Mouse (Mus musculus): ENCODE results near the gene Exosc2. TPM values are rescaled to one million over a fixed set of nuclear protein-coding genes. Genes with fewer than 3 reads are reported as not detected.

The Exosc2 gene
- polyA plus RNA-seq, 1 experiment from 2014 or later, result 52.2 TPM

- Histone ChIP-seq H3K9me3 (replicated peaks; ENCODE audit: control insufficient read depth, low read length) (no peaks in the 10 kb centered on the region), H3K4me3 (replicated peaks; ENCODE audit: low read length) (peak overlapping the region; percentile 99), H3K4me1 (ENCODE audit: control insufficient read depth, insufficient read depth, low read length) (peaks cover 16% of the 10 kb centered on the region; the same call in 1 of the 2 replicates), H3K36me3 (ENCODE audit: control insufficient read depth, insufficient read depth, low read length) (no peaks in the 10 kb centered on the region), H3K27ac (ENCODE audit: low read length) (peak overlapping the region; percentile 96), H3K27me3 (ENCODE audit: control insufficient read depth, insufficient read depth, low read length) (no peaks in the 10 kb centered on the region), H3K4me2 (ENCODE audit: low read depth, low read length) (peak overlapping the region; percentile 90), H3K9ac (ENCODE audit: low read length) (peak overlapping the region; percentile 98)
- WGBS, result under 1% methylated on average over 12 of the region's 12 CpGs
- no peak for ATAC-seq (ENCODE audit: insufficient read depth, low FRiP score)
Observed at GRCm38 (mm10) chr2:31689045-31689444, 18.5 kb downstream of the Exosc2 start.

GRCm38 (mm10) chr2:31690063-31690462, 19.5 kb downstream of the Exosc2 start:
- no peak for ATAC-seq (ENCODE audit: insufficient read depth, low FRiP score)
- H3K4me1 ChIP-seq (ENCODE audit: control insufficient read depth, insufficient read depth, low read length), result peaks cover 16% of the 10 kb centered on the region; the same call in 1 of the 2 replicates
- no peak overlapping the region for H3K9ac ChIP-seq (ENCODE audit: low read length)
- no peaks in the 10 kb centered on the region for H3K9me3 ChIP-seq (replicated peaks; ENCODE audit: control insufficient read depth, low read length)
- no peaks in the 10 kb centered on the region for H3K27me3 ChIP-seq (ENCODE audit: control insufficient read depth, insufficient read depth, low read length)
- H3K36me3 ChIP-seq (ENCODE audit: control insufficient read depth, insufficient read depth, low read length), result no peaks in the 10 kb centered on the region
- H3K27ac ChIP-seq (ENCODE audit: low read length), result no peak overlapping the region
- peak overlapping the region; percentile 99 for H3K4me3 ChIP-seq (replicated peaks; ENCODE audit: low read length)
- H3K4me2 ChIP-seq (ENCODE audit: low read depth, low read length), result peak overlapping the region; percentile 90
- 31% methylated on average over 3 of the region's 3 CpGs for WGBS

- H3K27me3 ChIP-seq (ENCODE audit: control insufficient read depth, insufficient read depth, low read length), result no peaks in the 10 kb centered on the region
- peaks cover 9% of the 10 kb centered on the region; the same call in 1 of the 2 replicates for H3K36me3 ChIP-seq (ENCODE audit: control insufficient read depth, insufficient read depth, low read length)
- H3K9ac ChIP-seq (ENCODE audit: low read length), result no peak overlapping the region
- H3K4me1 ChIP-seq (ENCODE audit: control insufficient read depth, insufficient read depth, low read length), result no peaks in the 10 kb centered on the region
- no peak for ATAC-seq (ENCODE audit: insufficient read depth, low FRiP score)
- no peak overlapping the region for H3K27ac ChIP-seq (ENCODE audit: low read length)
- H3K4me2 ChIP-seq (ENCODE audit: low read depth, low read length), result no peak overlapping the region
- no peak overlapping the region for H3K4me3 ChIP-seq (replicated peaks; ENCODE audit: low read length)
- H3K9me3 ChIP-seq (replicated peaks; ENCODE audit: control insufficient read depth, low read length), result no peaks in the 10 kb centered on the region
Observed at GRCm38 (mm10) chr2:31698209-31698608, 27.7 kb downstream of the Exosc2 start.

GRCm38 (mm10) chr2:31700545-31701446, 30.3 kb downstream of the Exosc2 start:
- H3K27ac ChIP-seq (ENCODE audit: low read length), result peak overlapping the region; percentile 19
- no peaks in the 10 kb centered on the region for H3K9me3 ChIP-seq (replicated peaks; ENCODE audit: control insufficient read depth, low read length)
- H3K27me3 ChIP-seq (ENCODE audit: control insufficient read depth, insufficient read depth, low read length), result no peaks in the 10 kb centered on the region
- no peaks in the 10 kb centered on the region for H3K4me1 ChIP-seq (ENCODE audit: control insufficient read depth, insufficient read depth, low read length)
- WGBS, result 35% methylated on average over 7 of the region's 7 CpGs
- ATAC-seq (ENCODE audit: insufficient read depth, low FRiP score), result peak; percentile 92
- H3K4me3 ChIP-seq (replicated peaks; ENCODE audit: low read length), result no peak overlapping the region
- H3K9ac ChIP-seq (ENCODE audit: low read length), result no peak overlapping the region
- H3K4me2 ChIP-seq (ENCODE audit: low read depth, low read length), result no peak overlapping the region
- 0 out of 2 replicates have a peak, but pooled peaks cover 3% of the 10 kb centered on the region for H3K36me3 ChIP-seq (ENCODE audit: control insufficient read depth, insufficient read depth, low read length)

DNA sequence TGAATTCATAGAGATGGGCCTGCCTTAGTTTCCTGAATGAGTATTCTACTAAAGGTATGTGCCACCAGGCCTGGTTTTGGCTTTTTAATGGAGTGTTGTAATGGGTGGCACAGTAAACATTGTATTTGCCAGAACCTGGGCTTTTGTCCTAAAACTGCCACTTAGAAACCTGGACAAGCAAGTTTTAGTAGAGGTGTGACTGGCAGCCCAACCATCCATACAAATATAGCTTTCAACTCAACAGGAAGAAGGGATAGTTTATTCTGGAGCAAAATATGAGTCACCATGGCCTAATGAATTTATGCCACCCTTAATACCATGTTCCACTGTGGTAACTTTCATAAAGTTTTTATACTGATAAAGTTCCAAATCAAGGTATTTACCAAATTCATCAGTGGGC, 32.7 kb downstream of the Exosc2 start:
- H3K4me3 ChIP-seq (replicated peaks; ENCODE audit: low read length), result no peak overlapping the region
- H3K4me1 ChIP-seq (ENCODE audit: control insufficient read depth, insufficient read depth, low read length), result no peaks in the 10 kb centered on the region
- H3K36me3 ChIP-seq (ENCODE audit: control insufficient read depth, insufficient read depth, low read length), result no peaks in the 10 kb centered on the region
- no peak for ATAC-seq (ENCODE audit: insufficient read depth, low FRiP score)
- no peaks in the 10 kb centered on the region for H3K9me3 ChIP-seq (replicated peaks; ENCODE audit: control insufficient read depth, low read length)
- H3K27me3 ChIP-seq (ENCODE audit: control insufficient read depth, insufficient read depth, low read length), result no peaks in the 10 kb centered on the region
- no peak overlapping the region; the same call in 1 of the 2 replicates for H3K27ac ChIP-seq (ENCODE audit: low read length)
- no peak overlapping the region for H3K4me2 ChIP-seq (ENCODE audit: low read depth, low read length)
- H3K9ac ChIP-seq (ENCODE audit: low read length), result no peak overlapping the region

GRCm38 (mm10) chr2:31705914-31706313, 35.4 kb downstream of the Exosc2 start:
- H3K9me3 ChIP-seq (replicated peaks; ENCODE audit: control insufficient read depth, low read length), result no peaks in the 10 kb centered on the region
- no peak overlapping the region for H3K4me2 ChIP-seq (ENCODE audit: low read depth, low read length)
- no peaks in the 10 kb centered on the region for H3K36me3 ChIP-seq (ENCODE audit: control insufficient read depth, insufficient read depth, low read length)
- H3K9ac ChIP-seq (ENCODE audit: low read length), result no peak overlapping the region
- H3K4me3 ChIP-seq (replicated peaks; ENCODE audit: low read length), result no peak overlapping the region
- no peak overlapping the region for H3K27ac ChIP-seq (ENCODE audit: low read length)
- no peaks in the 10 kb centered on the region for H3K27me3 ChIP-seq (ENCODE audit: control insufficient read depth, insufficient read depth, low read length)
- no peaks in the 10 kb centered on the region for H3K4me1 ChIP-seq (ENCODE audit: control insufficient read depth, insufficient read depth, low read length)
- no peak for ATAC-seq (ENCODE audit: insufficient read depth, low FRiP score)

DNA sequence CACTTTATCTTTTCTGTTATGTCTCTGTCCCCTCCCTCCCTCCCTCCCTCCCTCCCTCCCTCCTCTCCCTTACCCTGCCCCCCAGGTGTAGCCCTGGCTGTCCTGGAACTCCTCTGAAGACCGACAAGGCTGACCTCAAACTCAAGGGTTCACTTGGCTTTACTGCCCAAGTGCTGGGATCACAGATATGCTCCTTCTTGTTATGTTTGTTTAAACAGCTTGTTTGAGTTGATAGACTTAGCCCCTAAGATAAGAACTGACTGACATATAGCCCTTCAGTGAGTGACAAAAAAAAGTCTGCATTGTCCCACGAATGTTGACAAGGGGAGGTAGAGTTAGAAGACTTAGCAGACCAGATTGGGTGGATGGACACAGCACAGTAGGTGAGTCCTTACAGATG, 36.0 kb downstream of the Exosc2 start:
- no peak for ATAC-seq (ENCODE audit: insufficient read depth, low FRiP score)
- Histone ChIP-seq H3K27me3 (ENCODE audit: control insufficient read depth, insufficient read depth, low read length) (no peaks in the 10 kb centered on the region), H3K4me2 (ENCODE audit: low read depth, low read length) (no peak overlapping the region), H3K36me3 (ENCODE audit: control insufficient read depth, insufficient read depth, low read length) (no peaks in the 10 kb centered on the region), H3K4me3 (replicated peaks; ENCODE audit: low read length) (no peak overlapping the region), H3K27ac (ENCODE audit: low read length) (no peak overlapping the region), H3K9ac (ENCODE audit: low read length) (no peak overlapping the region), H3K4me1 (ENCODE audit: control insufficient read depth, insufficient read depth, low read length) (no peaks in the 10 kb centered on the region), H3K9me3 (replicated peaks; ENCODE audit: control insufficient read depth, low read length) (no peaks in the 10 kb centered on the region)
- WGBS, result 23% methylated on average over 2 of the region's 2 CpGs

- Histone ChIP-seq H3K9ac (ENCODE audit: low read length) (no peak overlapping the region), H3K36me3 (ENCODE audit: control insufficient read depth, insufficient read depth, low read length) (no peaks in the 10 kb centered on the region), H3K4me2 (ENCODE audit: low read depth, low read length) (no peak overlapping the region), H3K4me3 (replicated peaks; ENCODE audit: low read length) (no peak overlapping the region), H3K9me3 (replicated peaks; ENCODE audit: control insufficient read depth, low read length) (no peaks in the 10 kb centered on the region), H3K4me1 (ENCODE audit: control insufficient read depth, insufficient read depth, low read length) (no peaks in the 10 kb centered on the region), H3K27me3 (ENCODE audit: control insufficient read depth, insufficient read depth, low read length) (no peaks in the 10 kb centered on the region), H3K27ac (ENCODE audit: low read length) (no peak overlapping the region)
- ATAC-seq (ENCODE audit: insufficient read depth, low FRiP score), result no peak
- 85% methylated on average over 2 of the region's 2 CpGs for WGBS
Observed at GRCm38 (mm10) chr2:31712716-31713115, 42.2 kb downstream of the Exosc2 start.

DNA sequence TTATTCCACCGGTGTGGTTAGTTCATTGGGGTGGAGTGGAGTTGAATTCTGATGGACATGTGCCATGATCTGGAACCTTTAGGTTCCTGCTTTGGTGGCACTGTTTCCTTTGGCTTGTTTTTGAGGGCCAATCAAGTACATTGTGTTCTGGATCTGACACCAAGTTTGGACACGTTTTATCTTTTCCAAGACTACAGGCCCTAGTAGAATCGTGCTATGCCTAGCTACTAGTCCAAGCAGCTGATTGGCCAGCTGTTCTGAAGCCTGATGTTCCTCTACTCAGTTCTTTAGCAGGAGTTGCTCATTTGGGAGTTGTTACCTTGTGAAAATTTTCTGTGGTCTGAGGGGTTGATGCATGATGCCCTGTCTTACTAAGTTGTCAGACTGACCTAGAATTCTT, 43.3 kb downstream of the Exosc2 start:
- Histone ChIP-seq H3K27ac (ENCODE audit: low read length) (no peak overlapping the region), H3K27me3 (ENCODE audit: control insufficient read depth, insufficient read depth, low read length) (no peaks in the 10 kb centered on the region), H3K4me3 (replicated peaks; ENCODE audit: low read length) (no peak overlapping the region), H3K9ac (ENCODE audit: low read length) (no peak overlapping the region), H3K36me3 (ENCODE audit: control insufficient read depth, insufficient read depth, low read length) (no peaks in the 10 kb centered on the region), H3K4me2 (ENCODE audit: low read depth, low read length) (no peak overlapping the region), H3K4me1 (ENCODE audit: control insufficient read depth, insufficient read depth, low read length) (no peaks in the 10 kb centered on the region), H3K9me3 (replicated peaks; ENCODE audit: control insufficient read depth, low read length) (no peaks in the 10 kb centered on the region)
- WGBS, result 80% methylated on average over 3 of the region's 3 CpGs
- no peak for ATAC-seq (ENCODE audit: insufficient read depth, low FRiP score)
